Mouse (Mus musculus) cortical plate, adult 2 months (tissue): Measurements from ENCODE around the gene Cmtm8.

Experiments used
- CTCF ChIP-seq: fragments of 200-500 bp; IDR thresholded peaks from 2 replicates; pipeline ENCODE4 v1.5.1; 2011; ENCODE audit warnings: mild to moderate bottlenecking, control low read depth, low read length; ENCODE audit not compliant: insufficient read depth; ENCODE audit errors: extremely low read depth
- POLR2A ChIP-seq: fragments of 200-500 bp; IDR thresholded peaks from 2 replicates; pipeline ENCODE4 v1.6.1; 2011; ENCODE audit warnings: mild to moderate bottlenecking, low read length, control low read depth; ENCODE audit not compliant: insufficient read depth; ENCODE audit errors: extremely low read depth

- TF ChIP-seq CTCF: no peak
- no peak for TF ChIP-seq POLR2A
These were observed 19.8 kb downstream of the Cmtm8 start for GRCm38 (mm10) chr9:114824166-114824565.
